Mouse (Mus musculus) heart, adult 2 months (tissue): ENCODE measurements at regions not wholly inside any gene's neighbourhood (a gene's known extent, or its start where the extent isn't known, plus 50 kb on each side); places are given as distances from the start of the nearest gene placed in this dataset.

Experiments used
- CTCF ChIP-seq: fragments of 200-600 bp; IDR thresholded peaks from 2 replicates; pipeline ENCODE4 v1.8.1; 2022; ENCODE audit warnings: antibody characterized with exemption, mild to moderate bottlenecking, moderate library complexity
- POLR2A ChIP-seq: fragments of 200-500 bp; IDR thresholded peaks from 2 replicates; pipeline ENCODE4 v1.6.1; 2011; ENCODE audit warnings: mild to moderate bottlenecking, low read depth, low read length, control low read depth; ENCODE audit not compliant: insufficient read depth

GRCm38 (mm10) chr11:90807343-90807742, 119.2 kb upstream of the Tom1l1 start:
- TF ChIP-seq POLR2A (no peak), CTCF (no peak)
